Mouse (Mus musculus) midbrain, postnatal 0 days (tissue): ENCODE measurements around the gene Rps12-ps3. TPM values are rescaled to one million over a fixed set of nuclear protein-coding genes. Genes with fewer than 3 reads are reported as not detected.

Source experiments
- ATAC-seq: fragments of 200-750 bp; cut with Nextera tagmentation; 2 replicates; pipeline ENCODE4 v1.8.0; 2017; ENCODE audit warnings: moderate number of reproducible peaks, mild to moderate bottlenecking, moderate TSS enrichment, moderate library complexity; ENCODE audit not compliant: low FRiP score
- DNase-seq: peaks from one replicate; pipeline ENCODE4 v3.0.0-alpha.2; 2015; ENCODE audit warnings: low spot score
- H3K27ac ChIP-seq: fragments of 300-500 bp; sonication (generic); 2 replicates; pipeline ENCODE4 v1.5.1; 2014; ENCODE audit warnings: low read depth, mild to moderate bottlenecking, low read length, mixed read lengths
- H3K27me3 ChIP-seq: fragments of 300-500 bp; sonication (generic); 2 replicates; pipeline ENCODE4 v1.6.1; 2014; ENCODE audit warnings: low read length, control low read depth, mixed read lengths; ENCODE audit not compliant: insufficient read depth
- H3K36me3 ChIP-seq: fragments of 300-500 bp; sonication (generic); 2 replicates; pipeline ENCODE4 v1.6.1; 2014; ENCODE audit warnings: low read length, control low read depth, mixed read lengths; ENCODE audit not compliant: insufficient read depth
- H3K4me1 ChIP-seq: fragments of 300-500 bp; sonication (generic); 2 replicates; pipeline ENCODE4 v1.6.1; 2014; ENCODE audit warnings: mild to moderate bottlenecking, control low read depth, antibody characterized with exemption, low read length, mixed read lengths; ENCODE audit not compliant: insufficient read depth
- H3K4me2 ChIP-seq: fragments of 300-500 bp; sonication (generic); 2 replicates; pipeline ENCODE4 v1.6.1; 2014; ENCODE audit warnings: low read depth, mild to moderate bottlenecking, low read length, mixed read lengths; ENCODE audit not compliant: poor library complexity, severe bottlenecking
- H3K4me3 ChIP-seq: fragments of 300-500 bp; sonication (generic); 2 replicates; pipeline ENCODE4 v1.5.1; 2014; ENCODE audit warnings: low read depth, mild to moderate bottlenecking, low read length, moderate library complexity
- H3K9ac ChIP-seq: fragments of 300-500 bp; sonication (generic); replicated peaks from 2 replicates; pipeline ENCODE4 v1.6.1; 2014; ENCODE audit warnings: mild to moderate bottlenecking, low read length, moderate library complexity, mixed read lengths; ENCODE audit not compliant: poor library complexity, severe bottlenecking
- H3K9me3 ChIP-seq: fragments of 300-500 bp; sonication (generic); 2 replicates; pipeline ENCODE4 v1.6.1; 2016; ENCODE audit warnings: low read length, control low read depth
- CTCF ChIP-seq: IDR thresholded peaks from 2 replicates; pipeline ENCODE4 v1.5.1; 2016; ENCODE audit warnings: antibody characterized with exemption, mild to moderate bottlenecking
- WGBS: fragments of 180-500 bp; shearing (Covaris S2); extraction: QIAGEN DNeasy Blood & Tissue Kit; methylation state at CpG from one replicate; pipeline ENCODE4 v1.1.7; 2014; 5-methylcytosine and 5-hydroxymethylcytosine counted together
- polyA plus RNA-seq: library from polyadenylated mRNA; unstranded; fragments of >200 nt; fragmentation: Nextera tagmentation; extraction: Ambion mirVana; gene quantifications from 2 replicates; pipeline ENCODE4 v1.2.1, GENCODE M21; 2015
- total RNA-seq: library from RNA; depleted of rRNA; stranded (reverse); fragments of >200 nt; gene quantifications from 2 replicates; pipeline ENCODE4 v1.2.3, GENCODE M21; 2014

Gene Rps12-ps3
- total and polyA plus RNA-seq, 2 experiments from 2014 or later, result 9.1 to 77.4 TPM

GRCm38 (mm10) chr19:59349329-59349960 is 27.4 kb downstream of the Rps12-ps3 start:
- no peaks in the 10 kb centered on the region for H3K27me3 ChIP-seq
- no peaks in the 10 kb centered on the region for H3K4me1 ChIP-seq
- no peak overlapping the region for H3K4me3 ChIP-seq
- H3K27ac ChIP-seq, result no peak overlapping the region
- ATAC-seq (no peak), DNase-seq (no peak)
- no peak overlapping the region for H3K4me2 ChIP-seq
- no peaks in the 10 kb centered on the region for H3K9me3 ChIP-seq
- H3K9ac ChIP-seq, result no peak overlapping the region
- WGBS, result 87% methylated on average over 6 of the region's 6 CpGs
- no peak for TF ChIP-seq CTCF
- H3K36me3 ChIP-seq, result no peaks in the 10 kb centered on the region

DNA sequence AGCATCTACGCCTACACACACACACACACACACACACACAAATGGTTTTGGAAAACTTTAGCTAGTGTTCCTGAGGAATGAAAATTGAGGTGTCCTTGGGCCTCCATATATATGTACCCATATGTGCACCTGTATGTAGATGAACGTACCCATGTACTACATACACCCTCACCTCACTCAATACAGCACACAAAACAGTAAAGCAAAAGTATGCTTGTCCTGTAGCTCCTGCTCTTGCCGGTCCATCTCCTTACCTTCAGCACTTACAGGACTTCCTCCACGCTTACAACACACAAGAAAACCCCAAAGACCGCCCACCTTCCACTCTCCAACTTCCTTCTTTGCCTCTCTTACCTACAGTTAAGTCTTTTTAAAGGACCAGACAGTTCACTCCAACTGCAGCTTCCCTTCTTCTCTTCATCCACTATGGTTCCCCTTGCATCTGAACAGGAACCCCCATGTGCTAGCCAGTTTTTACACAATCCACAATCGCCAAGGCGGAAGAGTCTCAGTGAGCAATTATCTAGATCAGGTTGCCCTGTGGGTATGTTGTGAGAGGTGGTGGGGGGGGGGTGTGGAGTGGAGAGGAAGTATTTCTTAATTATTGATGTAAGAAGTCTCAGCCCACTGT is 28.3 kb downstream of the Rps12-ps3 start:
- WGBS, result 90% methylated on average over 7 of the region's 7 CpGs
- Histone ChIP-seq H3K27ac (no peak overlapping the region), H3K9ac (no peak overlapping the region), H3K4me1 (no peaks in the 10 kb centered on the region), H3K4me2 (no peak overlapping the region), H3K9me3 (no peaks in the 10 kb centered on the region), H3K4me3 (no peak overlapping the region), H3K36me3 (no peaks in the 10 kb centered on the region), H3K27me3 (no peaks in the 10 kb centered on the region)
- ATAC-seq (no peak), DNase-seq (no peak)
- no peak for TF ChIP-seq CTCF

- Histone ChIP-seq H3K36me3 (no peaks in the 10 kb centered on the region), H3K27ac (no peak overlapping the region), H3K9ac (no peak overlapping the region), H3K9me3 (no peaks in the 10 kb centered on the region), H3K4me2 (no peak overlapping the region), H3K27me3 (no peaks in the 10 kb centered on the region), H3K4me3 (no peak overlapping the region), H3K4me1 (no peaks in the 10 kb centered on the region)
- ATAC-seq (no peak), DNase-seq (no peak)
- WGBS, result 69% methylated on average over 15 of the region's 15 CpGs
- no peak for TF ChIP-seq CTCF
These were observed 29.2 kb downstream of the Rps12-ps3 start for GRCm38 (mm10) chr19:59351151-59351889.

GRCm38 (mm10) chr19:59352760-59353159 is 30.7 kb downstream of the Rps12-ps3 start:
- no peaks in the 10 kb centered on the region for H3K4me1 ChIP-seq
- ATAC-seq, result no peak
- H3K36me3 ChIP-seq, result no peaks in the 10 kb centered on the region
- WGBS, result 72% methylated on average over 3 of the region's 3 CpGs
- H3K27ac ChIP-seq, result no peak overlapping the region
- no peak overlapping the region for H3K9ac ChIP-seq
- H3K4me3 ChIP-seq, result no peak overlapping the region
- no peak for TF ChIP-seq CTCF
- DNase-seq, result no peak
- no peaks in the 10 kb centered on the region for H3K9me3 ChIP-seq
- H3K27me3 ChIP-seq, result 0 out of 2 replicates have a peak, but pooled peaks cover 4% of the 10 kb centered on the region
- no peak overlapping the region for H3K4me2 ChIP-seq

DNA sequence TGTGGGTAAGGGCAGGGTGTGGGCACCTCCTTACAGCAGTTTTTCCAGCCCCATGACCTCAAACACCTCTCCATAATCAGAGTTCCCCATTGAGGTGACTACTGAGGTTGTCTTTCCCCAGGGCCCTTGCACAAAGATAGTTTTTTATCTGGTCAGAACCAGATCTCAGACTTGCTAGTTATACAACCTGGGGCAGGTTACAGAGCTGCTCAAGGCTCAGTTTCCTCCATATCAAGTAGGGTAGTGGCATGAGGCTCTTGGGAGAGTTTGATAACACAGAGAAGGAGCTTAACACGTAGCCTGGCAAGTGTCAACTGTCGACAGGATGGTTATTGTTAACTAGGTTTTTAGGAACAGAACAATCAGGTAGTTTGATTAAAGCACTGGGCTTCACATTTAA is 32.8 kb downstream of the Rps12-ps3 start:
- ATAC-seq, result no peak
- H3K27ac ChIP-seq, result no peak overlapping the region
- WGBS, result 62% methylated on average over 2 of the region's 2 CpGs
- H3K9me3 ChIP-seq, result no peaks in the 10 kb centered on the region
- TF ChIP-seq CTCF, result no peak
- H3K36me3 ChIP-seq, result no peaks in the 10 kb centered on the region
- H3K4me1 ChIP-seq, result no peaks in the 10 kb centered on the region
- H3K9ac ChIP-seq, result no peak overlapping the region
- DNase-seq, result no peak
- H3K27me3 ChIP-seq, result 0 out of 2 replicates have a peak, but pooled peaks cover 4% of the 10 kb centered on the region
- no peak overlapping the region for H3K4me3 ChIP-seq
- no peak overlapping the region for H3K4me2 ChIP-seq

GRCm38 (mm10) chr19:59356388-59356787 is 34.3 kb downstream of the Rps12-ps3 start:
- no peak for TF ChIP-seq CTCF
- WGBS, result 88% methylated on average over 3 of the region's 3 CpGs
- no peak overlapping the region for H3K9ac ChIP-seq
- H3K27me3 ChIP-seq, result 0 out of 2 replicates have a peak, but pooled peaks cover 4% of the 10 kb centered on the region
- H3K9me3 ChIP-seq, result no peaks in the 10 kb centered on the region
- H3K4me2 ChIP-seq, result no peak overlapping the region
- H3K27ac ChIP-seq, result no peak overlapping the region
- no peaks in the 10 kb centered on the region for H3K4me1 ChIP-seq
- ATAC-seq (no peak), DNase-seq (no peak)
- no peaks in the 10 kb centered on the region for H3K36me3 ChIP-seq
- no peak overlapping the region for H3K4me3 ChIP-seq
